Mouse (Mus musculus): ENCODE data around the gene Psmd12. TPM values are rescaled to one million over a fixed set of nuclear protein-coding genes. Genes with fewer than 3 reads are reported as not detected.
A peak's percentile ranks its signal among the peaks of the same experiment; 100 is the strongest.
"Not testable (repeated sequence)": the region's sequence is repeated elsewhere in the genome, so short reads cannot be mapped to it uniquely, and the experiment has no call there.

The Psmd12 gene
- total RNA-seq, 1 experiment from 2014 or later: 95.0 TPM

DNA sequence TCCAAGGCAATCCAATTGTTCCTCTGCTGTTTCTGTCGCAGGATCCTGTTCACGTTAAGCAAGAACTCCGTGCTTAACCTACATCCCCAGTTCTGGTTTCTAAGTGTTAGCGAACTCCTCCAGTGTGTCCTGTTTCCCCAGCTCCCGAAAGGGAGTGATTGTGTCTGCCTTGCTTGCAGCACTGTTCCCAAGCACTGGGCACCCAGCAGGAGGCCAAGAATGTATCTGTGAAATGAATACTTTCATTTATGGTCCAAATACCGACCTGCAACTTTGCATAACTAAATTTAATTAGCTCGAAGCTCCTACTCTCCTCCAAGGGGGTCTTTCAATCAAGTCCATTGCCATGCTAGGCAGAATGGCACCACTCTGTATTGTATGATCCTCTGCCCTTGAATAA lies 19.5 kb upstream of the Psmd12 start:
- DNase-seq: no peak

DNA sequence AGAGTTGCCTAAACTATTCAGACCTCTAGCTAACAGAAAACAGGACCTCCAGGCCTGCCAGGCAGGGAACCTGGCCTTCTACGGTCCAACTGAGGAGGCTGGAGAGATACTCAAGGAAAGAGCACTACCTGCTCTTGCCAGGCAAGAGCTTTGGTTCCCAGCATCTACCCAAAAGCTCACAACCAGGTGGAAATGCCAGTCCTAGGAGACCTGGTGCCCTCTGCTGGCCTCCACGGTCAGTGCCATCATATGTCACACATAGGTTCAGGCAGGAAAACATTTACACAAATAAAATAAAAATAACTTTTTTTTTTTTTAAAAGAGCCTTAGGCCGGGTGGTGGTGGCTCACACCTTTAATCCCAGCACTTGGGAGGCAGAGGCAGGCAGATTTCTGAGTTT lies 16.8 kb upstream of the Psmd12 start:
- no peak for DNase-seq

DNA sequence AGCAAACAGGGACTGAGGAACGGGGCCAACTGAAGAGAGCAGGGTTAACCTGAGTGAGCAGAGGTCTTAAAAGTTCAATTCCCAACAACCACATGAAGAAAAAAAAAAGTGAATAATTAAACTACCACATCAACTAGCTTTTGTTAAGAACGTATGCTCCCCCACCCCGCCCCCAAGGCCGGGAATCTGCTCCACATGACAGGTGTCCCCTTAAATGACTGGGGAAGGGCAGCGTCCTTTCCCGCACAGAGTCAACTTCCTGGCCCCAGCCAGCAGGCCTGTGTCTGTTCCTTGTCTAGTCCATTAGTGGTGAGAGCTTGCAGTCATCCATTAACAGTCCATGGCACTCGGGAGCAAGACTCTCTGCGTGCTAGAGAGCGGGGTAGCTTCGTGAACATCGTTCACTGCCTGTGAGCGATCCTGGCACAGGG lies 16.0 kb upstream of the Psmd12 start:
- DNase-seq: peak; percentile 15

DNA sequence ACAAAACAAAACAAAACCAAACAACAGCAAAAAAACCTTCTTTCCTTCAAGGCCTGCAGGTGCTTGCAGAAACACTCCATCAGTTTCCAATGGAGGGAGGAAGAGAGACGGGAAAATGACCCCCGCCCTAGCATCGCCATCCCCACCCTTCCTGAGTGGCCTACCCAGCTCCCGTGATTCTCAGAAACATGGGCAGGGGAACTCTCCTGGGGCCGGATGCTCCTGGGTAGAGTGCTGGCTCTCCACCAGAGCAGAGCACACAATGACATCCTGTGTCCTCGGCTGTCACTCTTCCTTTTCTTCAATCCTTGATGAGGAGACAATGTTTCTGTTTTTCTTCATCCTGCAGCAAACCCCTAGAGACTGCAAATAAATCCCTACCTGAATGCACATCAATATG lies 15.1 kb upstream of the Psmd12 start:
- DNase-seq: peak; percentile 21

DNA sequence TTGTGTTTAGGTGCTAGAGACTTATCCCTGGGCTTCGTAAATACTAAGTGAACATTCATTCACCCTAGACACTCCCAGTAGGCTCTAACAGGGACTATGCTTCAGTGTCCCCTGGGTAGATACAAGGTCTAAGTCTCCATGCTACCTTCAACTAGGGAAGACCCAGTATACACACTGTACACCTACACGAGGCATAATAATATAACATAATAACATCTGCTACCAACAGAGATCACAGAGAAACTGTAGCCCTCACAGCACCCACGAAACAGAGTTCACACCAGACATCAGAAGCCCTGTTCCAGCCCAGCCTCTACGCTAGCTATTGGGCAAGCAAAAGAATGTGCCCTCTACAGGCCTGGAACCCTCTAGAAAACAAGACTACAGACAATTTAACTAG lies 14.2 kb upstream of the Psmd12 start:
- no peak for DNase-seq

DNA sequence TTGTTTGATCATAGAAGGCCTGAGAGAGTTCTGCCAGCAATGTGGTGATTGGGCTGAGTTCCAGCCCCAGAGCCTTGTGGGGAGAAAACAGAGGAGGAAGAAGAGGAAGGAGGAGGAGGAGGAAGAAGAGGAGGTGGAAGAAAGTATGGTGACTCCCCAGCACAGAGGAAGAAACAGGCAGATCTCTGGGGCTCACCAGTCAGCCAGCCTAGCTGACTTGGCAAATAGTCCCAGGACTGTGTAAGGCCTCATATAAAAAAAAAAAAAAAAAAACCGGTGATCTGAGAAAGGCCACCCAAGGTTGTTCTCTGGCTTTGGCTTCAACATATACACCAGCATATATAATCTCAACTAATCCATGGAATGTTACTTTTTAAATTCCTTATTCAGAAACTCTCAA lies 13.3 kb upstream of the Psmd12 start:
- no peak for DNase-seq

DNA sequence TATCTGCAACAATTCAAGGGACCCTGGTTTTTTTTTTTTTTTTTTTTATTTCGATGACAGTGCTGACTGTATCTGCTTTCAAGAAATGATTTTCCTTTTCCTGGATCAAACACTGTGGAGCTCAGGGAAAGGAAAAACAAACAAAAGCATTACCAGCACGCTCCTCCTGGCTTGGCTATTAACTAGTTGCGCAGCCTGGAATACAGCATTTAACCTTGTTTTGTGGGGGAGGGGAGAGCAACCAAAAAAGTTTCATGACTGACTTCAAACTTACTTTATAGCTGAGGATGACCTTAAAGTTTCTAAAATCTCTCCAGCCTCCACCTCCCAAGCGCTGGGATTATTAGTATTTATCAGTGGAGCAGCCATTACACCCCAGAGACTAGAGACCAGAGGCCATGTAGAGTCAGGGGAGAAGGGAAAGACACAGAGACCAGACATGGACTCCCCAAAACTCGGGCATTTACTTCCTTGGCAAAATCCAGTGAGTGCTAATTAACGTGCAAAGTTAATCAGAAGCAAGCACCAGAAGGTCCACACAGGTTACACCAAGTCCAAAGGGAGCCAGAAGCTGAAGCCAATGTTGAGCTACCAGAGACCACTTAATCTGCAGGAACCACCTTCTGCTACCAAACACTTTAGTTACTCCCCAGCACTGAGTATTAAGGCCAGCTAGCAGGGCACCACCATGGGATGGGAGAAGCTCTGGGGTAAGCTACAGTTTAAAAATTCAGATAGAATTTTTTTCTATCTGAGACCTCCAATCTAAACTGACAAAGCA lies 12.5 kb upstream of the Psmd12 start:
- no peak for DNase-seq

DNA sequence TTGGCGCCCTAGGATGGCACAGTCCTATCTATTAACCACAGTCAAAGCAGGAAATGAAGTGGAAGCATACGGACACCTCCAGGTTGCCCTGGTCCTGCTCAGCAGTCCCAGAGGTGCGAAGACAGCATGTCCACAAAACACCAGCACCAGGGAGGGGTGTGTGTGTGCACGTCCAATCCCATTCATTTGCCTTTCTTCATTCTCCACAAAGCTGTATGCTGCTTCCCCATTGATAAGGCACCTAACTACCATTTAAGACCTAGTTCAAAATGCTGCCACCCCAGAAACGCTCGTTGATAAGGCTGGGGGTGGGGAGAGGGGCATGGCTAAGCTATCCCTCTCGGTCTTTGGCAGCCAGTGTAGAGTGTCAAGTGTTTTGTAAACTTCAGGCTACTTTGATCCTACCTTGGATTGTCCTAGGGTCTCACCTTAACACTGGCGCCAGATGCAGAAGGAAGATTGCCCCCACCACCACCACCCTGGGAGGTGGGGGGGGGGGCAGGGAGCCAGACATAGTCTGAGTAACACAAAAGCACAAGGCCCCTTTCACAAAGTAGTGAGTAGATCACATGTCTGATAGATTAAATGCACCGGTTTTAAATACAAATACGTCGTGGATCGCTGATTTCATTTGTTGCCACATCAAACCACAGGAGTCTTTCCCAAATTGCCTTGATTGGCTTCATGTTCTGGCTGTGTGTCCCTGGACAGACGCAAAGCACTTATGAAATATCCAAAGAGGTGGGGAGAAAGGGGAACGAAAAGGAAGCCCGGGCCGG lies 10.8 kb upstream of the Psmd12 start:
- DNase-seq: no peak

DNA sequence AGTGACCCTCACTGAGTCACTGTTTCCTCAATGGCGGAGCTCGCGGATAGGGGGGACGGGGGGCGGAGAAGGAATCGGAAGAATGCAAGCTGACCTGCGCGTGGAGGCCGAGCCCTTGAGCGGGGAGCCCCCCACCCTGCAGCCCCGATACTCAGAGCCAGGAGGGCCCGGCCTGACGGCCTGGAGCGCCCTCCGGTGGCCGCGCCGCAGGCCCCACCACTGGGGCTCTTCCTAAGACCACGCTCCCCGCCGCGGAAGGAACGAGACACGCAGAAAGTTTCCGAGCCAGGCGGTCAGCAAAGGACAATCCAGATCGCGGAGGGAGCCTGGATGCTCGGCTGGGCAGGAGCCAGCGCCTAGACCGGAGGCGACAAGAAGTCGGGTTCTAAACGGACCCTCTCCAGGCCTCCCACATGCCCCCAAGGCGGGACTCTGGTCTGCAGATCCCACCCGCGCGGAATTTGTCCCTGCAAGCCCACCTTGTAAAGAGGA lies 10.2 kb upstream of the Psmd12 start:
- peak; percentile 87 for DNase-seq

DNA sequence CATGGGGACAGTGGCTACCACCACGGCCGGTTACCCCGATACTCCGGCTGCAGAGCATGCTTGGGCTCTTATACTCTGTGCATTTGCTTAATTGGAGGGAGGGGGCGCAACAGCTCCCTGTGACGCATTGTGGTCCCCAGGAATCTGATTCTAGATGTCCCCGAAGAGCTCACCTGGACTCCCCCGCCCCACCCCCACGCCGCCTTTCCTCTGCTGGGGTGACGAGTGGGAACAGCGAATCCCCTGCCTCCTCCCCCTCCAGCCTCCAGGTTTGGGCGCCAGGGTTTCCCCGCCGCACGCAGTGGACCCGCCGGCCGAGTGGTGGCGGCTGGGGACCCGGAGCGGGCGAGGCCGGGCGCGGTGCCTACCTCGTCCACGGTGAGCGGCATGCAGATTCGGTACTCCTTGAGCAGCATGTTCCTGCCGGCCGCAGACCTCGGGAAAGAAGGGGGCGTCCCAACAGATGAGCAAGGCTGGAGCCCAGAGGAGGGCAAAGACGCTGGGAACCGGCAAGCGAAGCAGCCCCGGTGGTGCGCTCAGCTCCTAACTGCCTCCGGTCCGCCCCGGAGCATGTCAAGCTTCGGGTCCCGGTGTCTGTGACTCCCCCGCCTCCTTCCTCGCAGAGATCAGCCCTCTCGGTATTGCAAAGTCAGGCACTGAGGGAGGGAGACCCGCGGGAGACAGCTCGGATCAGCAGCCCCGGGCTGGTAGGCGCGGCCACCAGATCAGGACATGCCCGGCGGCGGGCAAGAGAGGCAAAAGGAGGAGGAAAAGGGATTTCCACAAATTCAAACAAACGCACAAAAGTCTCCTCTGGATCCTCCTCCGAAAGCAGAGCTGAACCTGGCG lies 9.5 kb upstream of the Psmd12 start:
- DNase-seq: peak; percentile 82

DNA sequence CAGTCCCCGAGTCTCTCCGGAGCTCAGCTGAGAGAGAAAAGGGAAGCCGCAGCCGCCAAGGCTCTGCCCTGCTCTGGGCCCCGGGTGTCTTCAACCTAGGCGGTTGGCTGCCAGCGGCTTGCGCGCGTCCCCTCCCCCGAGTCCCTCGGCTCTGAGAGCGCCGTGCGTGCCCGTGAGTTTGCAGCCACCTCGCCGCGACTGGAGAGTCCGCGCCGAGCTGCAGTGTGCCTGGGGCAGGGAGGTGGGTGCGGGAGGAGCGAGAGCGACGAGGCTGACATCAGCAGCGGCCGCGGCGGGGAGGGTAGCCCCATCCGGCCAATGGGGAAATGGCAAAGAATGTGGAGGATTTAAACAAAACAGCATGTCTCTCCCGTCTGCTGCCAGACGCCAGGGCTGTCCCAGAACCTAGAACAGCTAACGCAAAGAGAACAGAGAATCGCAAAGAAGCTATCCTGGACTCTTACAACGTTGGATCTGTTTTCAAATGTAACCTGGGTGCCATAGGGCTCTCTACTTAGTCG lies 8.7 kb upstream of the Psmd12 start, which contains the start of gene Pitpnc1:
Gene Pitpnc1, minus strand, starts transcription at position 179 of the 521 bp plus-strand sequence.
- DNase-seq: peak; percentile 93

DNA sequence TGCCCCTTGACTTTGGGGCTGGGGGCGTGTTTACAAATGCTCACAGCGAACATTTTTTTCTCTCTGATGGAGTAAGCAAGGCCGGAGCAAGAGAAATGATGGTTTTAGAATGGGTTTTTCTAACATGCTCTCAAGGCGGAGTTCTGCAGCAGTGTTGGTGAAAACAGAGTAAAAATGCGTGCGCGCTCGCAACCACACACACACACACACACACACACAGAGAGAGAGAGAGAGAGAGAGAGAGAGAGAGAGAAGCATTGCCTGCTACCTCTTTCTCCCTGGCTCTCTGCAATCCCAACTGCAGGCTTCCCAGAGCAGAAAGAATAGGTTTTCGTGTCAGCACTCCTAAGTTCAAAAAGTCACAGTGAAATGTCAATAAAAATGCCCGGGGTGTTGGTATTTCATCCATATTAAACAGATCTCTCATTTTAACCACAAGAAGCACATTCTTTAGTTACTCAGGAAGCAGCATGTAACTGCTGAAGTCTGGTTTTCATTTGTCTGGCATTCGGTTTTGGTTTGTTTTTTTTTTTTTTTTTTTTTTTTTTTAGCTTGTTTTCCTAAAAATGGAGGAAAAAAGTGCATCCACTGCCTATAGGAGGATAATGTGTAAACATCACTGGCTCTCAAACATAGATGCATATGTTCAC lies 8.1 kb upstream of the Psmd12 start:
- DNase-seq: no peak

DNA sequence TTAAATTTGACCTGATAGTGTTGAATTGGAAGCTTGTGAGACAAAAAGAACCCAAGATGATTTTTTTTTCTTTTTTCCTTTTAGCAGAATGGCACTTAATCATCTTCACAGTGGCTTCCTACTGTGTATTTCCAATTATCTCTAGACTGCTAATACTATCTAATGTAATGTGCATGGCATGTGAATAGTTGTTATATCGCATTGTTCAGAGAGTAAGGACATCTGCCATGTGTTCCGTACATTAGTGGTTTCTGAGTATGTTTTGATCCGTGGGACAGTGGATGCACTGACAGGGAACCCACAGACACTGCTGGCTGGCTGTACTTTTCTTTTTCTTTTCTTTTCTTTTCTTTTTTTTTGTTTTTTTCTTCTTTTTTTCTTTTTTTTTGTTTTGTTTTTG lies 7.0 kb upstream of the Psmd12 start:
- DNase-seq: no peak

DNA sequence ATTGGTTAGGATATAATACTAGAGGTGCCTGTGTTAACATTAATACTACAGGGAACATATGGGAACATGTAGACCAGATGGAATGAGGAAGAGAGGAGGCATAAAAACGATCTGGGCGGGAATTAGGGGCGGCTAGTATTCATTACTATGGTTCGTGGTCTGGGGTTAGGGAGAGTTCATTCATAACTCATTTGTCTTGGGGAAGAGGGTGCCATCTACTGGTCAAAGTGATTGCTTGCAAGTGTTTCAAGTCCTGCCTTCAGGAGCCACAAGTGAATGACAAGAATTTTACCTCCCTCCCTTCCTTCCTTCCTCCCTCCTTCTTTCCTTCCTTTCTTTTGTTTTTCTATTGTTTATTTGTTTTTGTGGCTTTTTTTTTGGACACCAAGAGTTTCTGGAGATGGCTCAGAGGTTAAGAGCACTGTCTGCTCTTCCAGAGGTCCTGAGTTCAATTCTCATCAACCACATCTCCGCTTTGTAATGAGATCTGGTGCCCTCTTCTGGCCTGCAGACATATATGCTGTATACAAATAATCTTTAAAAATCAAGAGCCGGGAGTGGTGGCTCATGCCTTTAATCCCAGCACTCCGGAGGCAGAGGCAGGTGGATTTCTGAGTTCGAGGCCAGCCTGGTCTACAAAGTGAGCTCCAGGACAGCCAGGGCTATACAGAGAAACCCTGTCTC lies 6.0 kb upstream of the Psmd12 start:
- DNase-seq: peak; percentile 62

DNA sequence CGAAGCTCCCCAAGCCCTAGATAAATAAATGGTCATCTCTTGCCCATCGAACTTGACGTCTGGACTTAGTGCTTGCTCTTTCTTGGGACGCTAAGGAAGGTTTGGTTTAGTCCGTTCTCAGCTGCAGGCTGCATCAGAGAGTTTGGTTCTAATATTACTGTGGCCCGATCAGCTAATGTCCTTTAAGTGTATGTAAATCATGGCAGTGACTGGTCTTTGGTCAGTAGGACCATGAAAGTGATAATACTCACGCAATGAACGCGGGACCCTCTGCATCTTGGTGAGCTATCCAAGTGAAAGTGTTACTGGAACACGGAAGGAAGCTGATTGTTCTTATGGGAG lies 549 bp downstream of the Psmd12 start:
- no peak for DNase-seq

DNA sequence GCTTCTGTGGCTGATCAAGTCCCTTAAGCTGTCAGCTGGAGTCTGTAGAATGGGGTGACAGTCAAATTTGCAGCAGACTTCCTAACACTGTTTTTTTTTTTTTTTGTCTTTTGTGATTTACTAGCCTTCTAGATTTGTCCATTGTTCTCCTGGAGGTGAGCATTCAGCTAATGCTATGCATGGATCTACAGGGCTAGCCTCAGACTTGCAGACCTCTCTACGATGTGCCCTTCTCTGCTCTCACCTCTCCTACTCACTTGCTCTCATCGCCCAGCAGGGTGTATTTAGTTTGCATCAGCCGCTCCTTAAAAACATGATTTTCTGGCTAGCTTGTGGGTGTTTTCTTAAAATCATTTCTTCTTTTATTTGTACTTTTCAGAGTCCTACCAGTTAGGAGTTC lies 5.1 kb downstream of the Psmd12 start:
- no peak for DNase-seq

DNA sequence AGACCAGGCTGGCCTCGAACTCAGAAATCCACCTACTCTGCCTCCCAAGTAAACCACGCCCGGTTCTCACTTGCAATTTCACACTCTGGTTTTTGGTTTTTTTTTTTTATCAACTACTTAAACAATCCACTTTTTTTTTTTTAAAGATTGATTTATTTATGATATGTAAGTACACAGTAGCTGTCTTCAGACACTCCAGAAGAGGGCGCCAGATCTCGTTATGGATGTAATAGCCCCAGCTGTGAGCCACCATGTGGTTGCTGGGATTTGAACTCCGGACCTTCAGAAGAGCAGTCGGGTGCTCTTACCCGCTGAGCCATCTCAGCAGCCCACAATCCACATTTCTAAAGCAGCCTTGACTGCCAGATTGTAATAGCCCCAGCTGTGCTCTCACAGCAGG lies 23.5 kb downstream of the Psmd12 start:
- no peak for DNase-seq

DNA sequence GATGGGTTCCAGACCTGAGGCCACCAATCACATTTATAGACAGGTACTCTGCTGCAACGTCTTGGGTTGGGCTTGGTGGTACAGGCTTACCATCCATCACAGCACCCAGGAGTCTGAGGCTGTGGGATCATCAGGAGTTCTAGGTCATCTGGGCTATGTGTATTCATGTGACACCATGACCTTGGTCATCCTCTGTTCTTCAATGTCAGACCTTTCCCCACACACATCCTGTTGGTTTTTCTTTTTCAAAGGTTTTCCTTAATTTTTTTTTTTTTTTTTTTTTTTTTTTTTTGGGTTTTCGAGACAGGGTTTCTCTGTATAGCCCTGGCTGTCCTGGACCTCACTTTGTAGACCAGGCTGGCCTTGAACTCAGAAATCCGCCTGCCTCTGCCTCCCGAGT lies 25.1 kb downstream of the Psmd12 start:
- not testable (repeated sequence) for DNase-seq

DNA sequence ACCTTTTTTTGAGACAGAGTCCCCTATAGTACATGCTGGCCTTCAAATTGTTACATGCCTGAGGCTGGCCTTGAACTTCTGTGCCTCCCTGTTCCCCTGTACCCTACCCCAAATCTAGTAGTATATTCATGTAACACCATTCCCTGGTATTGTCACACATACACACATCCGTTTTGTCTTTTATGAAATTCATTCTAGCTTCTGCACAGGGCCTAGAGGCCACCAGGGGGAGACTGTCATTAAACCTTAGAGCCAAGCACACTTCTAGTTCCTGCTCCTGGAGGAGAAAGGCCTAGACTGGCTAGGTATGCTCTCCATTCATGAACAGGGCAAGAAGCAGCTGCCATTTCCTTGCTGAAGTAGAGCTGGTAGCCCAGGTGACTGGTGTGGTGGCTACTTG lies 27.0 kb downstream of the Psmd12 start:
- DNase-seq: peak; percentile 27

DNA sequence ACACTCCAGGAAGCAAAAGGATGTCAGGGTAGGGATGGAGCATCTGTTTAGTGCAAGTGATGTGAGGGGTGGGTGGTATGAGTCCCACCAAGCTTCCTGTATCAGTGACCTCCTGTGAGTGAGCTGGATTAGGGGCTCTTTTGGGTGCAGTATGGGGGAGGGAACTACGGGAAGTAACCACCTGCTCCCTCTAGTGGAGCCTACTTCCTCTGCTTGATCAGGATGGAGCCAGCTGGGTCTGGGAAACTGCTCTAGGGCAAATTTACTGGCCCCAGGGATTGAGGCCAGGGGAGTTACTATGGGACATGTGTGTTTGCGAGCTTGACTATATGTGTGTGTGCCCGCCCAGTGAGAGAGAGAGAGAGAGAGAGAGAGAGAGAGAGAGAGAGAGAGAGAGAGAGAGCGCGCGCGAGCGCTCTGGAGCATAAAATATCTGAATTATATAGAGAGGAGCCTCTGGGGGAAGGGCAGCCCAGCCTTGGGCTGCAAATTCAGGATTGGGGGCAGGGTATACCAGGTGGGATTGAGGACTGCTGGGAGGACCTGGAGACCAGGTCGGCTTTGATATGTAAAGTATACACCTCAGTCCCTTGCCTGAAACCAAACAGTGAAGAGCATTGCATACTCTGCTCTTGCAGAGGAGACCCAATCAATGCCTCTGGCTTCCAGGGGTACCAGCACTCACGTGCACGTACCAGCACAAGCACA lies 30.5 kb downstream of the Psmd12 start:
- no peak for DNase-seq
